Mouse (Mus musculus): ENCODE measurements around the gene Gm21961.
"Not testable (repeated sequence)": the region's sequence is repeated elsewhere in the genome, so short reads cannot be mapped to it uniquely, and the experiment has no call there.

The Gm21961 gene

DNA sequence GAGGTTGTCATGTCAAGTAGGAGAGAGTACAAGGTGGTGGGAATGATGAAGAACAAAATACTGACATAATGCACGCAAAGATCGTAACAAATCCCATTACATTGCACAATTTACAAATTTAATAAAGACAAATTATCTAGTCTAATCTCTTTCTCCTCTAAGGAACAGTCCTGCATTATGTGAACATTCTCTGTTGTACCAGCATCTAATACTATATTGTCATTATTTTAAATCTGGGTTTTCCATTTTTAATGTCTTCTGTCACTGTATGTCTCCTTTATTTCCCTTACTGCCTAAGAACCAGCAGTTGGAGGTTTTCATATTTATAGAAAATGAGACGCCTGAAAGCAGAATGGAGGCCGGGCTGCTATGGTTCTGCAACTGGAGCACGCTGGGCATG, at the start of gene Gm21961:
Gene Gm21961, minus strand, starts transcription at position 101 of the 400 bp plus-strand sequence.
- DNase-seq (ENCODE audit: low read depth, low spot score): no peak

DNA sequence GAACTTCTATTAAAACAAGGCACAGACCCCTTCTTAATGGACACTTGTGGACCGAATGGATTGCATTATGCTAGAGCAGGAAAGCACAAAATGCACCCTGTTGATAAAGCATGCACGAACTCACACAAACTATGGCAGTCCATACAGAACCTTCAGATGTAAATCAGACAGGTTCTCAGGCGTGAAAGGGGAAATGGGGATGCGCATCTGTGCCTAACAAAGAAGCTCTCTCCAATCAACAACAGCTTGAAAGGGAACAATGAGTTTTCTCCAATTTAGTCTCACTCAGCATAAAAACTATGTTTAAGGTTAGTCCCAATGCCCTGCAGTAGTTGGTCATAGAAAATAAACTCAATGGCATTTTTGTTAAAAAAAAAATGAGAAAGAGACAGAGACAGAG, 27.3 kb upstream of the Gm21961 start:
- peak; percentile 1 for DNase-seq (ENCODE audit: low read depth, low spot score)

GRCm38 (mm10) chr15:65039216-65039615, 24.5 kb upstream of the Gm21961 start:
- not testable (repeated sequence) for DNase-seq (ENCODE audit: low read depth, low spot score)

DNA sequence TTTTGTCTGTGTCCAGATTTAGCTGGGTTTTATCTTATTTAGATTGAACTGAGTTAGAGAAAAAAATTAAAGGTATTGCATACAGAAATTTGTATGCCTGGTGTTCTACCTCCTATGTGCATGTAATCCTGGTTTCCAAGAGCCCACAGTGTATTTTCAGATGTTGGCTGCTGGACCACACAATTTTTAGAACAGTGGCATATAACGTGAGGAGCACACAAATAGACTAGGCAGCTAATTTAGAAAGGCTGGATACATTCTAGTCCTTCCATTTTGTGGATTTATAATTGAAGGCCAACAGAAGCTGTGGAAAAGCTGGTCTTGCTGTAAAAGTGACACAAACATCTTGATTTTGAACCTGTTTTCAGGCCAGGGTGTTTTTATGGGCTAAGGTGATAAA, 3.3 kb upstream of the Gm21961 start:
- no peak for DNase-seq (ENCODE audit: low read depth, low spot score)

GRCm38 (mm10) chr15:65006177-65006576, 8.5 kb downstream of the Gm21961 start:
- DNase-seq (ENCODE audit: low read depth, low spot score): no peak

GRCm38 (mm10) chr15:64994498-64994897, 20.2 kb downstream of the Gm21961 start:
- DNase-seq (ENCODE audit: low read depth, low spot score): no peak

GRCm38 (mm10) chr15:64979976-64980375, 34.7 kb downstream of the Gm21961 start:
- no peak for DNase-seq (ENCODE audit: low read depth, low spot score)

- no peak for DNase-seq (ENCODE audit: low read depth, low spot score)
Measured at GRCm38 (mm10) chr15:64976044-64976805, 38.5 kb downstream of the Gm21961 start.

Data from embryo, embryonic 11.5 days (tissue).